Comparison of ENCODE assay signal across 8 mouse cellular contexts in genomic region chr9:122572060-122572835, GRCm38 (mm10).
DNase-seq lines count a peak whose midpoint lies in the region; ATAC-seq and TF ChIP-seq lines count a peak whose summit lies in the region.

No protein-coding gene starts in this region.

- no peak for TF ChIP-seq CTCF in E14TG2a.4 (conservative IDR thresholded peaks at IDR 0.05; ENCODE audit: low read length)

- H3K4me1 ChIP-seq in E14TG2a.4 (replicated peaks; ENCODE audit: low read depth, low read length), result peaks cover 37% of the 10 kb centered on the region
- peaks cover 38% of the 10 kb centered on the region for H3K4me1 ChIP-seq in embryonic facial prominence, embryonic 15.5 days
- peaks cover 23% of the 10 kb centered on the region for H3K4me1 ChIP-seq in lung, embryonic 16.5 days (replicated peaks; ENCODE audit: control insufficient read depth, insufficient read depth, low read length)

- no peak overlapping the region for H3K27ac ChIP-seq in embryonic facial prominence, embryonic 15.5 days (replicated peaks)
- H3K27ac ChIP-seq in lung, embryonic 16.5 days (ENCODE audit: low read length), result no peak overlapping the region

- H3K36me3 ChIP-seq in E14TG2a.4 (ENCODE audit: insufficient read depth, low read length), result no peaks in the 10 kb centered on the region
- no peaks in the 10 kb centered on the region for H3K36me3 ChIP-seq in embryonic facial prominence, embryonic 15.5 days
- no peaks in the 10 kb centered on the region for H3K36me3 ChIP-seq in lung, embryonic 16.5 days (ENCODE audit: control insufficient read depth, insufficient read depth, low read length)

- H3K4me3 ChIP-seq in E14TG2a.4 (replicated peaks; ENCODE audit: low read length), result peak overlapping the region; percentile 83
- peak overlapping the region; percentile 51 for H3K4me3 ChIP-seq in embryonic facial prominence, embryonic 15.5 days (replicated peaks)
- peak overlapping the region; percentile 51 for H3K4me3 ChIP-seq in lung, embryonic 16.5 days (ENCODE audit: low read length)

- ATAC-seq in embryonic facial prominence, embryonic 15.5 days (ENCODE audit: insufficient number of reproducible peaks, low FRiP score, low TSS enrichment, low read depth), result peak; percentile 88
- peak; percentile 87 for ATAC-seq in lung, embryonic 16.5 days (ENCODE audit: low read depth)

- DNase-seq in adrenal gland, postnatal 25 days, result peak; percentile 58
- peak; percentile 21 to 23 for DNase-seq in heart, postnatal 14 days
- peak; percentile 96 for DNase-seq in layer of hippocampus, adult 9-11 months
- DNase-seq in right cerebral cortex, adult 18-20 months, result peak; percentile 98
- DNase-seq in c-Kit-positive CD71-positive TER-119-positive erythroid progenitor cells, embryonic 14.5 days (ENCODE audit: low spot score), result no peak

- intact Hi-C loops in heart, postnatal 14 days (cut with DNase I), result no loop called here

- H3K9me3 ChIP-seq in E14TG2a.4 (ENCODE audit: low read length), result no peaks in the 10 kb centered on the region
- H3K9me3 ChIP-seq in embryonic facial prominence, embryonic 15.5 days (replicated peaks), result no peaks in the 10 kb centered on the region
- H3K9me3 ChIP-seq in lung, embryonic 16.5 days (ENCODE audit: control insufficient read depth, low read length), result no peaks in the 10 kb centered on the region

- whole genome bisulfite sequencing in embryonic facial prominence, embryonic 15.5 days, result 0% methylated on average over 68 of the region's 68 CpGs
- under 1% methylated on average over 39 of the region's 68 CpGs for WGBS in lung, embryonic 16.5 days

- H3K27me3 ChIP-seq in E14TG2a.4 (ENCODE audit: insufficient read depth, low read length), result peaks cover 93% of the 10 kb centered on the region
- H3K27me3 ChIP-seq in embryonic facial prominence, embryonic 15.5 days, result peaks cover 79% of the 10 kb centered on the region
- H3K27me3 ChIP-seq in lung, embryonic 16.5 days (ENCODE audit: control insufficient read depth, insufficient read depth, low read depth, low read length), result peaks cover 84% of the 10 kb centered on the region

- 0 out of 2 replicates have a peak overlapping the region, but pooled peaks have one; percentile 21 for H3K9ac ChIP-seq in embryonic facial prominence, embryonic 15.5 days
- H3K9ac ChIP-seq in lung, embryonic 16.5 days (ENCODE audit: low read length), result peak overlapping the region; percentile 54

- peak overlapping the region; percentile 99 for H3K4me2 ChIP-seq in embryonic facial prominence, embryonic 15.5 days (replicated peaks)
- H3K4me2 ChIP-seq in lung, embryonic 16.5 days (ENCODE audit: low read depth, low read length), result peak overlapping the region; percentile 97
